Mouse (Mus musculus) cerebellum, adult 9-10 months (tissue): ENCODE measurements at regions not wholly inside any gene's neighbourhood (a gene's known extent, or its start where the extent isn't known, plus 50 kb on each side); places are given as distances from the start of the nearest gene placed in this dataset.

ENCODE experiments used
- DNase-seq: peaks from one replicate; pipeline ENCODE4 v3.0.0; 2022

GRCm38 (mm10) chr16:92958146-92958545 lies 132.2 kb upstream of the Runx1 start:
- DNase-seq = no peak

DNA sequence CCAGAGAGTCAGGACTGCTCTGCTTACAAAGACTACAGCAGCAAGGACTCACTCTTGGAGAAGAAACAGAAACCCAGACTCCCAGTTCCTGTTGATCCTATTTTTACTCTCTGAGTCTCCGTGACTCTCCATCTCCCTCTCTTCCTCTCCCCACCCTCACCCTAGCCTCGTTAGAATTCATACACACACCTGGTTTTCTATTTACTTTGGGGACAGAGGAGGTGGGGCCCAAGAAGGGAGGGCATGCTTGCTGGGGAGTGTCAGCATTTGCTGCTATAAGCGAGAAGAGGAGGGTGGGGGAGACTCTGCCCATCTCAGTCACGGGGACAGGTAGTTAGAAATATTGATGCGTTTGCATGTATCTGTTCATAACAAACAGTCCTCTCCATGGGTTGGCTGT lies 129.6 kb upstream of the Runx1 start:
- DNase-seq = no peak

DNA sequence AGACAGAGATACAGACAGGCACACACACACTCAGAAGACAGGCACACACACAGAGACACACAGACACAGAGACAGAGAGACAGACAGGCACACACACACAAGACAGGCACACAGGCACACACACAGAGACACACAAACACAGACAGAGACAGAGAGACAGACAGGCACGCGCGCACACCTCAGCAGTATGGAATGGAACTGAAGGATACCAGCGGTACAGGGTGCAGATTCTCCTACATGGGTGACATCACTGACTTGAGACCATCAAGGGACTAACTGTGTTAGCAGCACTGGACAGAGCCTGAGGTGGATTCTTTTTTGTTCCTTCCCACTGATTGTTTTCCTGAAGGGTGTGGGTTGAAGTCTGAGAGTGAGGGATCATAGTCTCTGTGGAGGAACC lies 129.1 kb upstream of the Runx1 start:
- DNase-seq = no peak

GRCm38 (mm10) chr16:92953936-92954654 lies 128.1 kb upstream of the Runx1 start:
- no peak for DNase-seq

DNA sequence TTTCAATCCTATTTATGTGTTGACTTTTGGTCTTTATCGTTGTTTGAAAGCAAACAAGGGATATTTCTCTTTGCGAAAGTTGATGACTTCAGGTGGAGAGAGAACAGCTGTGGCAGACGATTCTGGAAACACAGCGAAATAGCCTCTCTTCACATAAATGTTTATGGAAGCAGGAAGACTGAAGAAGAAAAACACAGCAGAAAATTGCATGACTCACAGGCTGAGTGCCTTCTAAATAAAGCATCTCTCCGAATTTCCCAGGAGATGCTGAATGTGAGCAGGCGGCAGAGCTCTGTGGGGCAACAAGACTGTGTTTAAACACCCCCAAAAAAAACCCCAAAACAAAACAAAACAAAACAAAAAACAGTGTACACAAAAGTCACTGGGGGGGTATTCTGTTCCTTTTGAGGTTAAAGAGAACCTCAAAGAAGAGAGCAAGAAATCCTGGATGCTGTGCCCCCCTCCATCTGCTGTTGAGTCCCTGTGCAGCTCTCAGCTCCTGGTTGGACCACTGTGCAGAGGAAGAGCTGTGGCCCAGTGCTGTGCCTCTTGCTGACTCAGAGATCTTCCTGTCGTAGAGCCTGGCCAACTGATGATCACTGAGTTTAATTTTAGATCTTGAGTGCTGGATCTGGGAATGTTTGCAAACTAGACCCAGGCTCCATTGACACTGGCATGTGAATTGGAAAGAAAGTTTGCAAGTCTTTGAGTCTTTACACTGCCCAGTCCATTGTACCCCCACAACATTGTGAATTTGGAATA lies 126.6 kb upstream of the Runx1 start:
- no peak for DNase-seq

DNA sequence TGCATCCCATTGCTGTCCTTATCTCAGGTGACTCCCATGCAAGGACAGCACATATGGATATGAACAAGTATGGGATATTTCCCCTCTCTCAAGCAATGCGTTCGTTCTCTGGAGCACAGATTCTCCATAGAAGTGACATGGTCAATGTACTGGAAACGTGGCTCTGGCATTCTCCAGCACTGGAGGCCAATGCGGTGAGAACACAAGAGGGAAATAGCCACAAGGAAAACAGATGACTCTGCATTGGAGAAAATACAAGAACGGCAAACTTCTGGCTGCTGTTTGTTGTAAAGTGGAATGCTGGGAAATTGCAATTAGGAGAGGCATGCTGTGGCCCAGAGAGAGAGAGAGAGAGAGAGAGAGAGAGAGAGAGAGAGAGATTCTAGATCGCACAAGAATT lies 125.6 kb upstream of the Runx1 start:
- no peak for DNase-seq

- no peak for DNase-seq
Observed at GRCm38 (mm10) chr16:92948494-92948893, 122.5 kb upstream of the Runx1 start.

DNA sequence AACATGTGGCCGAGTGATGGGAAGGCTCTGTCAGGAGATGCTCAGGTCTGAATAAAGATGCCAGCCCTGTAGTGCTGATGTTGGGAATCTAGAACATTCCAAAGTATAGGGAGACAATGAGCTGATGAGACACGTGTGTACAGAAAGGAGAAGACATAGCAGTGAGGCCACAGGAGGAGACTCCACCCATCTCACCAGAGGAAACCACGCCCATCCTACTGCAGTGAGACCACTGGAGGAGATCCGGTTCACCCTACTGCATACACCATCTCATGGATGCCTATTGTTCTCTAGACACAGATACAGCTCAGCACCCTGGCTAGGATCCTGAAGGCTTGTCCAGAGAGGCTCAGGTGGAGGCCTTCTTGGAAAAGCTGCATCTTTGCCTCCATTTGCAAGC lies 120.6 kb upstream of the Runx1 start:
- DNase-seq = no peak

DNA sequence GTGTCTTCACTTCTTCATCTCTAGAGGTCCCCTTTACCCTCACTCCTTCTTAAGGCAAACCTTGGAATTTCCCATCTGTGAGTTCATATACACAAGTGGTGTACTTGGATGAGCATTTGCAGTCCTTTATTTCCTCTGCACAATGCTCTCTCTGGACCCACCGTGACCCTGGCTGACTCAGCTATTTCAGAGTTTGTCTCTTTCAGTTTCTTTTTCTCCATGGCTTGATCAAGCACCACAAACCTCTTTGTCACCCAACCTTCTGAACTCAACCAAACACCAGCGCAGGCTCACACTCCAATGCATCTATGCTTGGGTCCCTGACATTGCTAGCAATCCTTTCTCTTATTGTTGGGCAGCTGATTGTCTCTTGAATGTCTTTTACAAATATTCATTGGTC lies 118.0 kb upstream of the Runx1 start:
- no peak for DNase-seq

DNA sequence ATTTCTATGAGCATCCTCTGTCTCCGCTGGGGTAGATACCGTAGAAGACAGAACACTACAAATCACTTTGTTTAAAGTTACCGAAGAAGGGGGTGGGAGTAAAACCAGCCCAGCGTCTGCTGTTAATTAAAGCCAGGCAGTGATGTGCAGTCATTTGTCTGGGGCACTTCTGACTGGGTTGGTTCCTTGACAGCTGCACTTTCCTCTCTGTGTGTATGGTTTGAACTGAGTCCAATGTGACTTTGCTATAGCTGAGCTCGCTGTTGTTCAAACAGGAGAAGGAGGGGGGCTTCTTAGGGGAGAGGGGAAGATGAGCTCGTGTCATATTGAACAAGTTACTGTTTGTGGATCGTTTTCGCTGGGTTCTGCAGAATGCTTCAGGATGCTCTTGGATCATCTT lies 113.7 kb upstream of the Runx1 start:
- no peak for DNase-seq

- DNase-seq = no peak
Observed at GRCm38 (mm10) chr16:92935848-92936535, 110.0 kb upstream of the Runx1 start.

- no peak for DNase-seq
Observed at GRCm38 (mm10) chr16:92930103-92930502, 104.2 kb upstream of the Runx1 start.

DNA sequence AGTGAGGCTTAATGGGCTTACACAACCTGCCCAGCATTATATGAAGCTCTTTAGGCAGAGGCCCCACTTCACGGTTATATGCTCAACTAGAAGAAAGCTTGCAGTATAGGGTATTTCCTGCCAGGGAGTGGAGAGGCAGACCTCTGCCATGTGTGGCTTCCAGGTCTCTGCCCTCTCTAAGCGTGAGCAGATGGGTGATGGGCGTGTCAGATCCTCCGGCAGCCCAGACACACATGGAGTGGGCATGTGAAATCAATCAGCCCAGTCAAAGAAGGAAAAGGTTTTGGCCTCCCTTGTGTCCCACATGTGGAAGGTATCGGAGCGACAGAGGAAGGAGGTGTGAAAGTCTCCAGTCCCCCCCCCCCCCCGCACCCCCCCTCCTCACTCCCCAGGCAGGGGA lies 102.3 kb upstream of the Runx1 start:
- DNase-seq = no peak

DNA sequence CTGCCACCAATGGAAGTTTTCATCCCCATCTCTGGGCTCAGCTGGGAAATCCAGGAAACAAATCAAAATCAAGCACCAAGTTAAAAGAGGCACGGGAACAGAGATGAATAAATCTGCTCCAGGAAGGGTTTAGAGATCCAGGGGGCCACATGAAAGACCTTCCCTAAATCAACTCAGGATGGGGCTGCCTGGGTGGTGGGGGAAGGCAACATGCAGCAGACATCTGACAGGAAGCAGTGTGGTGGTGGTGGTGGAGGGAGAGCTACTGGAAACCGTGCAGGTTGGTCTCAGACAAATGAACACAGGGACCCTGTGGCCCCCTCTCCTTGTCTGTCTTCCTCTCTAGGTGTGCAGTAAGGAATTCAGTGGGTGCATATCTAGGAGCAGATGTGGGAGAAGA lies 101.7 kb upstream of the Runx1 start:
- DNase-seq = no peak

- no peak for DNase-seq
Observed at GRCm38 (mm10) chr16:92926853-92927252, 100.9 kb upstream of the Runx1 start.

DNA sequence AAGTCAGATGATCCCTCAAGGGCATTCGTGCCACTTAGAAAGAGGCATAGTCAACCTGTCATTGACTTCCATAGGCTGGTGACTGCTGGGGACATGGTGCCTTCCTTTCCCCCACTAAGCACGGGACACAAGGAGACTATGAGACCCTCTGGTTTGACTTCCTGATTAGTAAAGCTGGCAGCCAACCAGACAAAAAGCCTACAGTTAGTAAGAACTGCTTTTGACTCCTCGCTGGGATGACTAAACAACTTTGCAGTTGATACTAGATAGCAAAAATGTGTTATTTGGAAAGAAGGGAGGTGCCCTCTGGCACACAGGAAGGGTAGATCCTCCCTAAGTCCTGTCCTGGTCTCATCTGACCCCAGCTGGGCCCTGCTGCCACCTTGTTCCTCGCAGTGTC lies 95.0 kb upstream of the Runx1 start:
- DNase-seq = no peak

DNA sequence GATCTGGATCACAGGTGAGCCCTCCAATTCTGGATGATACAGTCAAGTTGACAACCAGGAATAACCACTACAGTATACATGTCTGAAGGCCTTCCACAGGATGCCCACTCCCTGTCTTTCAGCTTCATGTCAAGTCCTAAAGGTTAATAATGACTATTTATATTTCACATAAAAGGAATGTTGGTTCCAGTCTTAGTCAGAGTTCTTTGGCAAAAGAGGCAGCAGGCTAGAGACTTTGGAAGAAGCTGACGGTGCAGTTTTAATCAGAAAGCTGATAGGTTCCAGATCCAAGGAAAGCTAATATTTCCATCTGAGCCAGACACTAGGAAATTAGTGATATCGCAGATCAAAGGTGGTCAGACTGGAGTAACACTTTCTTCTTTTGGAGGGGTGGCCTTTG lies 91.4 kb upstream of the Runx1 start:
- DNase-seq = no peak

GRCm38 (mm10) chr16:92915651-92916050 lies 89.7 kb upstream of the Runx1 start:
- DNase-seq = no peak

GRCm38 (mm10) chr16:92906873-92907272 lies 80.9 kb upstream of the Runx1 start:
- DNase-seq = no peak

GRCm38 (mm10) chr16:92905626-92906025 lies 79.7 kb upstream of the Runx1 start:
- no peak for DNase-seq

GRCm38 (mm10) chr16:92903892-92904473 lies 78.0 kb upstream of the Runx1 start:
- DNase-seq = no peak

- no peak for DNase-seq
Observed at GRCm38 (mm10) chr16:92903486-92903885, 77.5 kb upstream of the Runx1 start.

DNA sequence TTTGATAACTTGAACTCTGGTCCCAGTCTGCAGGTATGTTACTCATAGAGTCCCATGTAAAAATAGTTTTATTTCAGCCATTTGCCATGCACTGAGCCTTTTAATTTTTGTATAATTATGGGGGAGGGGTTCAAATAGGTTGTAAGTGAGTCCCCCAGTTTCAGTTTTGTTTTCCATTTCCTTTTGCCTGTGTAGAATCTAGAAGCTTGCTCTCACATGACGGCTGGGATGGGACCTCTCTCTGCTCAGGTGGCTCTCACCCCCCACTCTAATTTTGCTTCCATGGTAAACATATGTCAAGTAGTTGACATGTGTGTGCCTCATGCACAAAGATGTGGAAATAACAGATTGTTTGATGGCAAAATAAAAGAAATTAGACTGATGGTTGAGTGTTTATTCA lies 73.8 kb upstream of the Runx1 start:
- no peak for DNase-seq

- DNase-seq = no peak
Observed at GRCm38 (mm10) chr16:92891741-92892140, 65.8 kb upstream of the Runx1 start.
